Mouse (Mus musculus) adrenal gland, adult 2 months (tissue): ENCODE measurements at regions not wholly inside any gene's neighbourhood (a gene's known extent, or its start where the extent isn't known, plus 50 kb on each side); places are given as distances from the start of the nearest gene placed in this dataset.

Experiments used
- DNase-seq: peaks from one replicate; pipeline ENCODE4 v3.0.0; 2021

DNA sequence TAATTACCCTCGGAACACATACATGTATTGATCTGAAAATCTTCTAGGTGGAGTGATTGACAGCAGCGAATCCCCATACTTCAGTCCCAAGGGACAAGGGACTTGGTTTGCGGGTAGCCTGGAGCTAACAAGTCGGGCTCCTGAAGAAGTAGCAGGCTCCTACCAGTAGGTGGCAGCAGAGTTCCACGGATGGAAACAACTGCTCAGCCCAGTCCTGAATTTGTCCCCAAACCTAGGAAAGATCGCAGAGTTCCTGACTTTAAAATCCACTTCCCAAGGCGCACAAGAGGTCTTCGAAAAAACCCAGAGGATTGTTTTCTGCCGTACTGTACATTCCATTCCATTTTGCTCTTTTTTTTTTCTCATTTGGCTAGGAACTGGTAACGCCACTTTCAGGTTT lies 169.4 kb downstream of the Arrdc4 start:
- DNase-seq: peak; percentile 82

DNA sequence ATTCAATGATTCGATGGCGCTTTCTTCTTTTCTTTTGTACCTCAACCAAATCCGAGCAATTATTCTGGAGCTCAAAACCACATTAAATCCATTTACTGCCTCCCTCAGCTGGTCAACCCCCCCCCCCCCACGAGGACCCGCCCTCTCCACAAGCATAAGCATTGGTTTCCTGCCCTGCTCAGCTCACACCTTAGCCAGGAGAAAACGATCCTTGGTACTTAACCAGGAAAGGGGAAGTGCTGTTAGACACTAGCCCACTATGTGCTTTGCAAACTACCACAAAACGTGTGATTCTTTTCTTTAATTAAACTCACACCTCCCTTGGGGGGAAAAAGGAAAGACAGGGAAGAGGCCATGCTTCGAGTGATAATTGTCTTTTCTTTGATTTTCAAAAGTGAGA lies 169.8 kb downstream of the Arrdc4 start:
- DNase-seq: no peak

DNA sequence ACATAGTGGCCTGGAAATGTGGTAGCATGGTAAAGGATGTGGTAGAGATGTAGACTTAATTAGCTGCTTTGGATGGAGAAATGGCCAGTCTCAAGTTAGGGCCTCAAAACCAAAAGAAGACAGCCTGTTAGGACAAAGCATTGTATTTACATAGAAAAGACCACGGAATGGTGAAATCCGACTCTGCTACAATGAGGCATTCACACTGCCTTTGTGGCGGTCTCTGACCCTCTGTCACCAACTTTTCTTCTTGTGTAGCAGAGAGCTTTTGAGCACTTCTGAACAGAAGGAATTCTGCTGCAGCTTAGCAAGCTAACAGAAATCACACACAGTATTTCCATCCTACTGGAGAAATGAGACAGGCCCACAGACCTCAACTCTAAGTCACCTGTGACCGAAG lies 177.7 kb downstream of the Arrdc4 start:
- no peak for DNase-seq

- DNase-seq: no peak
Observed at GRCm38 (mm10) chr7:68568127-68568510, 180.9 kb downstream of the Arrdc4 start.

- DNase-seq: no peak
Observed at GRCm38 (mm10) chr7:68567452-68568126, 181.5 kb downstream of the Arrdc4 start.

DNA sequence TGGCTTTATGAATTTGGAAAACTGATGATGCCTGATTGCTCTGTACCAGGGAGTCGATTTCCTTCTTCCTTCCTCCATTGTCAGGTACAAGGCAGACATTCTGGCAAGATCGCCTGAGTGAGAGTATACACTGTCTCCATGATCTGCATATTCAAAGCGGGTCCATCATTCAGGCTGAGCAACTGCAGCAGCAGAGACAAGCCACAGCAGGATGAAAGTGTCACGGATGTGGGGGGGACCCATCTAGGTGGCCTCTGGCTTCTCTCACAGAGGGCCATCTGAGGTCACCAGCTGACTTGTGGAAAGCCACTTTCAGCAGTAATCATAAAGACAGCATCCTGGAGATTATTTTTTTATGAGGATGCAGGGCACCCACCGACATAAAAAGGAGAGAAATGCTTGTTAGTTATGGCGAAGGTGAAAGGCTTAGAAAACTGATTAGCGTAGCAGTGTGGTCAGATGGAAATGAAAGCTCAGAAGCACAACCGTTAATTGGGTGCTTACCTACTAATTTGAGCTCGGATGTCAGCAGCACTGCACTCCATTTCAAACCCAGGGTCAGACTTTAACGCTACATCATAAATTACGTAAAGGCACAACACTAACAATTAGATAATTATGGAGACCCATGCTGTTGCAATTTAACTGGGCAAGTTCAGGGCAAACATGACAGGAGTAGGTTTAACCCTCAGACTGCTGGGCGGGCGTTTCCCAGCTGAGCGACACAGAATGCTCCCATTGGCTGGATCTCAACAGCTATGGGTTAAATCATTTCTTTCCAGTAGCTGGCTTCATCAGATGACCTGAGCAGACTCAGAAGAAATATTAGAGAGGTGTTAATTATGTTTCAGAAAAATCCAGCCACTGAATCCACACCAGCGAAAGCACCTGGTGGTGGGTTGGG lies 189.3 kb downstream of the Arrdc4 start:
- no peak for DNase-seq

DNA sequence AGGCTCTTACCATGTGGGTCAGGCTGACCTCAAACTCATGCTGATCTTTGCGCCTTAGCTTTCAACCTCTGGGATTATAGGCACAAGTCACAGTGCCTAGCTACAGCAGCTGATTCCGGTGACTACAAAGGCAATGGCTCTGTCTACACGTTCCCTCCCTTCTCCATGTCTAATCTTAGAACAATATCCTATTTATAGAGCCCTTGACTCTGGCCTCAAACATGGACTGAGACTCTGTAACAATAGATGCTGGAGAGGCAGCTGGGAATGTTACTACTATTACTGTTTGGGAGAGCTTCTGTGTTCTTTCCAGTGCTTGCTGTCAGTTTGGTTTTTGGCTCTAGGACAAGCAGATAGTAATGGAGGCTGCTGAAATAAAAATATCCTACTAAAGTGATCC lies 198.7 kb downstream of the Arrdc4 start:
- no peak for DNase-seq

DNA sequence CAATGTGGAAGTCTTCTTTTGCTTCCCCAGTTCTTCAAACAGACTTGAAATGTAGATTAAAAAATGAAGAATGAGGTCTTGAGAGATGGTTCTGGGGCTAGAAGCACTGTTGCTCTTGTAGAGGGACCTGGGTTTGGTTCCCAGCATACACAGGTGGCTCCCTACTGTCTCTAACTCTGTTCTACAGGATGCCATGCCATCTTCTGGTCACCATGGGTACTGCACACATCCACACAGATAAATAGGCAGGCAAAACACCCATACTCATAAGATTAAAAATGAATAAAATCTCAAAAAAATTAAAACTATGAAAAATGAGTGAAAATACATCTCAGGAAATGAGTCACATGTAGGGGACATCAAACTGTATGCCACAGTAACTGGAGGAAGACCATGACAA lies 200.9 kb downstream of the Arrdc4 start:
- no peak for DNase-seq

- DNase-seq: no peak
Observed at GRCm38 (mm10) chr7:68544136-68544535, 204.9 kb downstream of the Arrdc4 start.

- DNase-seq: no peak
Observed at GRCm38 (mm10) chr7:68509096-68509495, 235.5 kb downstream of the Fam169b start.

DNA sequence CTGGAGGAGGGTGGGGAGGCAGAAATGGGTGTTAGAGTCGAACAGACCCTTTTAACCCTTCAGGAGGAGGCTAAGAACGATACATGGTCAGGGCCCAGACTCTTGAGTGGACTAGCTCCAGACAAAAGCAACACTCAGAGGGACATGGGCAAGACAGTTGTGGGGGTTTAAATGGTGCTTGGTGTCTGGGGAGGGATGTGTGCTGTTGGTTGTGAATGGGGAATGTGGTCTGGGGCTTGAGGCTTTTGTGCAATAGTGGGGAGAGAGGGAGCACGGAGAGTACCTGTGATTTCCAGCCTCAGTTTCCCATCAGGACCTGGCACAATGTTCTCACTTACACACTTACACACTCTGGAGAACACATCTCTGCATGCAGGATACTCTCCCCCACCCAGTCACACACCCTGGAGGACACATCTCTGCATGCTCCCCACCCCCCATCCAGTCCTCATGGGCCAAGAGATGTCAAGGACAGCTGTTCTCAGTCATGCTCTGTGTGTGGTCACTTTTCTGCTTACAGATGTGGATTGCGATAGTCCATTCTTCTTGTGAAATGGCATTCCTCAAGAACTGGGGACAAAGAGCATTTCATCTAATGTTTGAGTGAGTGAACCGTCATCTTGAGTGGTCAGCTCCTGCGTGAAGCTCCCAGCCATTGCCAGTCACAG lies 217.6 kb downstream of the Fam169b start:
- no peak for DNase-seq

DNA sequence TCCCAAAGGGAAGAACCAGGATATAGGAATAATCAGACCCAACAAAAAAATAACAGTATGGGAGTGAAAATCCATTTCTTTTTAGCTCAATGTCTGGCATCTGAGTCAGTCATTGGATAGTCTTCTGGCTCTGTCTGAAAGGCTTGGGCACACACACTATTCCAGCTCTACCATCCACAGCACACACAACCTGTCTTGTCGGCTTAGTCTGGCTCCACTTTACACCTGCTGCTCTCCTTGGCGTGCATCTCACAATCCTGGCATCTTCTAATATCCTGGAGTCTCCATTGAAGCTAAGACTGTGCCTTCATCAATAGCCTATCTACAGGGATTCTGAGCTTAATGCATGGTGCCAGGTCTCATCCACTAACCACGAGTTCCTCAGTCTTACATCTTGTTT lies 213.0 kb downstream of the Fam169b start:
- DNase-seq: no peak

GRCm38 (mm10) chr7:68482553-68482952 lies 208.9 kb downstream of the Fam169b start:
- DNase-seq: no peak

GRCm38 (mm10) chr7:68480770-68481169 lies 207.1 kb downstream of the Fam169b start:
- DNase-seq: peak; percentile 57

- DNase-seq: no peak
Observed at GRCm38 (mm10) chr7:68480336-68480735, 206.7 kb downstream of the Fam169b start.

DNA sequence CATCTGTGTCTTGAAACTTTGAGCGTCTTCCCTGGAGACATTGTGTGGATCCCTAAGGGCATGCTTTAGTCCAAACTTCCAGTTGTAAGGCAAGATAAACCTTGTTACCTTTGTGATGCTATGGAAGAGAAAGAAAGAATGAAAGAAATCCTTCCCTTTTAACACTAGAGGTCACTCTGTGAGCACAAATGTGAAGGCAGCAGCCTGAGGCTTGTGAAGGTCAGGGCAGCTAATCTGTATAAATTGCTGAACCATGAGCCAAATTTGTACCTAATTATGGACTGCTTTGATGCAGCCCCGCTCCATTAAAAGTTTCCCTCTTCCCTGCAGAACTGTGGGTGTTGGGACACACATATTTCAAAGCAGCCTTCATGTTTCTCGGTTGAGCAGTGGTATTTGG lies 204.4 kb downstream of the Fam169b start:
- no peak for DNase-seq

DNA sequence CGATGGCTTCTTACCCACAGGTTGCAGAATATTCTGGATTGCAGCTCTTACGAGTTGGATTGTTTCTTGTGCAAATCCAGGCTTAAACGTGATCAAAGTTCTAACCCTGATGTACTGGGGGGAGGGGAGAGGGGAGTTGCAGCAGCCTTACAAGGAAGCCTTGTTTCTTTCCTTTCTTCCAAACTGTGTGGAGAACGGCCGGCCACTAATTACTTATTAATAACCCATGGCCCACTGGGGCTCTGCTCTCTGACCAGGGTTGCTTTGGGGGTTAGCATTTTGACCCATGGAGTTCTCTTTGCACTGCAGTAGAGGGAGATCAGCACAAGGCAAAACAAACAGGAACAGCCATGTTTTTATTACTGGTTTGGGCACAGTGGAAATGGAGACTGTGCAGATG lies 199.2 kb downstream of the Fam169b start:
- DNase-seq: no peak

DNA sequence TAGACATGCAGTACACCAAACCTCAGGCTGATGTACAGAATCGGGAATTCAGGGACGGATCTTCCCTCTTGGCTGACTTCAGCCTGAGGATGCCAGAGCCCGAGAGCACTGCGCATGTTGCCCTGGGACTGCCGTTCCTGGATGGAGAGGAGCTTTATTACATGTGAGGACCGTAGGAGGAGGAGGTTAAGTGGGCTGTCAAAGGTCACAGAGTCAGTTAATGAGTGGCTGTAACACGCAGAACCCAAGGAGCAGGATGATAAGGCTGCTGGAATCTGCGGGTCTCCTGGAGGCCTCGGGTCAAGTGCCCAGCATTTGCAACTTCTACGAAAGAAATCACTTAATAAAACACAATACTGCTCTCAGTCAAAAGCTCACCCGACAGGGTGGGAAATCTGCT lies 197.3 kb downstream of the Fam169b start:
- DNase-seq: no peak

DNA sequence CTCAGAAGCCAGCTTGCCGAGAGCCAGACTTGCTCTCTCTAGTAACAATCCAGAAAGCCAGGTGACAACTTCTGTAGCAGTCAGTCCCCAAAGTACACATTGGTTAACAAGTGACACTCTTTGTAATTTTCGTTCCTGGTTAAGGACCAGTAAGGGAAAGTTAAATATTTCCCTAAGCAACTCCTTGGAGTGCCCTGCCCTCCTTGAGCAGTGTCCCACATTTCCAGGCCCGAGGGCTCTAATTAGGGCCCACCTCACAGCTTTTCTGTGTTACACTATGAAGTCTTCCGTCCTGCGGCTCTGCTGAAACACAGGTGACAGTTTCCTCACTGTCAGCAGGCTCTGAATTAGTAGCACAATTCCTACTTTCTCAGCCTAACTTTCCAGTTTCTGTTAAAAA lies 194.9 kb downstream of the Fam169b start:
- DNase-seq: no peak

GRCm38 (mm10) chr7:68457842-68458241 lies 184.2 kb downstream of the Fam169b start:
- DNase-seq: no peak

DNA sequence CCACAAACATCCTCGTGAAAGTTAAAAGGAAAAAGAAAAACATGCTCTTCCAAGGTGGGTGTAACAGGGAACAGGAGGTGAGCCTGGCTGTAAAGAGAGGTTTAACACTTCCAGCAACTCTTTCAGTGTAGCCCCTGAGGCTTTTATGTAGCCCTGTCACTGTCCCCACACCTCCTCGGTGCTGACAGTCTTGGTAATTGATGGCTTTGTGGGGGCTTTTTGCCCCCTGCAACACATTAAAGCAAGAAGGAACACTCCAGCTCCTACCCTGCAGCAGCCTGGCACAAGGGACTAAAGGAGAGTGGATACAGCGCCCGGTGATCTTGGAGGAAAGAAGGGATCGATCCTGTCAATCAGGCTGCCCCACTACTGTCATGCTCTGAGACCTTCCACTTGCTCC lies 181.8 kb downstream of the Fam169b start:
- DNase-seq: no peak

- no peak for DNase-seq
Observed at GRCm38 (mm10) chr7:68453028-68453692, 179.5 kb downstream of the Fam169b start.
